Mouse (Mus musculus) liver, postnatal 0 days (tissue): Measurements from ENCODE around the gene Isg15. TPM values are rescaled to one million over a fixed set of nuclear protein-coding genes. Genes with fewer than 3 reads are reported as not detected.
A peak's percentile ranks its signal among the peaks of the same experiment; 100 is the strongest.

Experiments
- ATAC-seq: fragments of 200-750 bp; cut with Nextera tagmentation; 2 replicates; pipeline ENCODE4 v1.8.0; 2017; ENCODE audit warnings: mild to moderate bottlenecking, moderate library complexity
- DNase-seq: peaks from one replicate; pipeline ENCODE4 v3.0.0-alpha.2; 2016
- H3K27ac ChIP-seq: fragments of 300-500 bp; sonication (generic); 2 replicates; pipeline ENCODE4 v1.5.1; 2014; ENCODE audit warnings: antibody characterized with exemption, moderate library complexity, mild to moderate bottlenecking, low read depth
- H3K27me3 ChIP-seq: fragments of 300-500 bp; sonication (generic); 2 replicates; pipeline ENCODE4 v1.6.1; 2014; ENCODE audit warnings: low read length, control low read depth, mixed read lengths; ENCODE audit not compliant: insufficient read depth
- H3K36me3 ChIP-seq: fragments of 300-500 bp; sonication (generic); replicated peaks from 2 replicates; pipeline ENCODE4 v1.6.1; 2014; ENCODE audit warnings: mild to moderate bottlenecking, control low read depth, low read length, moderate library complexity, mixed read lengths; ENCODE audit not compliant: insufficient read depth
- H3K4me1 ChIP-seq: fragments of 300-500 bp; sonication (generic); 2 replicates; pipeline ENCODE4 v1.6.1; 2014; ENCODE audit warnings: antibody characterized with exemption, mild to moderate bottlenecking, control low read depth; ENCODE audit not compliant: insufficient read depth
- H3K4me2 ChIP-seq: fragments of 300-500 bp; sonication (generic); 2 replicates; pipeline ENCODE4 v1.6.1; 2014; ENCODE audit warnings: low read depth, mild to moderate bottlenecking, low read length, moderate library complexity, mixed read lengths
- H3K4me3 ChIP-seq: fragments of 300-500 bp; sonication (generic); 2 replicates; pipeline ENCODE4 v1.5.1; 2014; ENCODE audit warnings: low read depth, low read length
- H3K9ac ChIP-seq: fragments of 300-500 bp; sonication (generic); replicated peaks from 2 replicates; pipeline ENCODE4 v1.6.1; 2014; ENCODE audit warnings: mild to moderate bottlenecking, moderate library complexity
- H3K9me3 ChIP-seq: fragments of 300-500 bp; sonication (generic); 2 replicates; pipeline ENCODE4 v1.6.1; 2016; ENCODE audit warnings: mild to moderate bottlenecking, control low read depth, low read length, mixed read lengths
- CTCF ChIP-seq: sonication (generic); IDR thresholded peaks from 2 replicates; pipeline ENCODE4 v1.5.1; 2016; ENCODE audit warnings: antibody characterized with exemption, low read depth
- EP300 ChIP-seq: IDR thresholded peaks from 2 replicates; pipeline ENCODE4 v1.6.1; 2016; ENCODE audit warnings: antibody characterized with exemption, low read depth, mild to moderate bottlenecking
- WGBS: fragments of 180-500 bp; shearing (Covaris S2); extraction: QIAGEN DNeasy Blood & Tissue Kit; methylation state at CpG from one replicate; pipeline ENCODE4 v1.1.7; 2014; ENCODE audit not compliant: insufficient replicate concordance; 5-methylcytosine and 5-hydroxymethylcytosine counted together
- polyA plus RNA-seq: library from polyadenylated mRNA; unstranded; fragments of >200 nt; fragmentation: Nextera tagmentation; extraction: Ambion mirVana; gene quantifications from 2 replicates; pipeline ENCODE4 v1.2.1, GENCODE M21; 2015

Gene Isg15
- 33.0 and 39.8 TPM in 2 replicates for polyA plus RNA-seq

DNA sequence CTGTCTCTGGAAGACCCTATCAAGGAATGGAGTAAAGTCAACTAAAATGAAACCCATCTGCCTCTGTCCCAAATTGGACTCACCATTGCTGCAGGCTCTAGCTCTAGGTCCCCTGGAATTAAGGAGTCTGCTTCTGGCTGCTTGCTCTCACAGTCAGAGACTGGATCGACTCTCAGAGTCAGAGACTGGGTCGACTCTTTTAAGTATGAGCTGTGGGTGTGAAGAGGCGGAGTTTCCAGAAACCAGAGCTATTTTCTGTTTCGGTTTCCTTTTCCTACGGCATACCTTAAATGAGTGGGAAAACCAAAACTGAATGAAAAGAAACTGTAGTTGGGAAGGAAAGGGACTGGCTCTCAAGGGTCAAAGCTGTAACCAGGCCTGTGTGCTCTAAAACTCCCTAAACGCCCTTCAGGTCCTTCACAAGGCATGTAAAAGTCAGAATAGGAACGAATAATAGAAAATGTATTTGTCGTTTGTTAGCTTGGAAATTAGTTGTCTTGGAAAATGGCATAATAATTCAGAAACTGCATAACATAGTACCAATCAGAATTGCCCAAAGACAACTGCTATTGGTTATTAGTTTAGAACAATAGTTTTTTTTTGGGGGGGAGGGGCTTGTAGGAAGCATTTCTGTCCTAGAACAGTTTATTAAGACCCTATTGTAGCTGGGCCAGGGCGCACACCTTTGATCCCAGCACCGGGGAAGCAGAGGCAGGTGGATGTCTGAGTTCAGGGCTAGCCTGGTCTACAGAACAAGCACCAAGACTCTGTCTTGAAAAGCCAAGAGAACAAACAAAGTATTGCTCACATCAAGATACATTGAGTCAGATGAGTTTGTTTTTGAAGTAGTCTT is at the start of gene Isg15:
TSS of gene Isg15 (minus strand) at position 196 of the 853 bp plus-strand sequence.
- WGBS: 41% methylated on average over 10 of the region's 10 CpGs
- Histone ChIP-seq H3K9me3 (no peaks in the 10 kb centered on the region), H3K4me3 (peak within 1 kb of the TSS; percentile 87), H3K36me3 (no peaks in the 10 kb centered on the region), H3K27ac (peak within 1 kb of the TSS; percentile 96), H3K4me1 (peaks cover 32% of the 10 kb centered on the region), H3K4me2 (peak within 1 kb of the TSS; percentile 99), H3K9ac (peak within 1 kb of the TSS; percentile 12), H3K27me3 (peaks cover 25% of the 10 kb centered on the region)
- TF ChIP-seq CTCF (no peak), EP300 (0 out of 2 replicates have a peak, but pooled peaks have one; percentile 24)
- ATAC-seq: no peak
- DNase-seq: no peak

GRCm38 (mm10) chr4:156249567-156249966 is 48.9 kb upstream of the Isg15 start:
- H3K4me3 ChIP-seq: no peak overlapping the region
- no peak overlapping the region for H3K4me2 ChIP-seq
- H3K27me3 ChIP-seq: peaks cover 8% of the 10 kb centered on the region
- peaks cover 20% of the 10 kb centered on the region for H3K4me1 ChIP-seq
- DNase-seq: no peak
- TF ChIP-seq EP300: no peak
- no peak for TF ChIP-seq CTCF
- no peaks in the 10 kb centered on the region for H3K9me3 ChIP-seq
- no peak overlapping the region for H3K27ac ChIP-seq
- ATAC-seq: no peak
- WGBS: 65% methylated on average over 11 of the region's 11 CpGs
- peaks cover 63% of the 10 kb centered on the region for H3K36me3 ChIP-seq
- H3K9ac ChIP-seq: no peak overlapping the region

DNA sequence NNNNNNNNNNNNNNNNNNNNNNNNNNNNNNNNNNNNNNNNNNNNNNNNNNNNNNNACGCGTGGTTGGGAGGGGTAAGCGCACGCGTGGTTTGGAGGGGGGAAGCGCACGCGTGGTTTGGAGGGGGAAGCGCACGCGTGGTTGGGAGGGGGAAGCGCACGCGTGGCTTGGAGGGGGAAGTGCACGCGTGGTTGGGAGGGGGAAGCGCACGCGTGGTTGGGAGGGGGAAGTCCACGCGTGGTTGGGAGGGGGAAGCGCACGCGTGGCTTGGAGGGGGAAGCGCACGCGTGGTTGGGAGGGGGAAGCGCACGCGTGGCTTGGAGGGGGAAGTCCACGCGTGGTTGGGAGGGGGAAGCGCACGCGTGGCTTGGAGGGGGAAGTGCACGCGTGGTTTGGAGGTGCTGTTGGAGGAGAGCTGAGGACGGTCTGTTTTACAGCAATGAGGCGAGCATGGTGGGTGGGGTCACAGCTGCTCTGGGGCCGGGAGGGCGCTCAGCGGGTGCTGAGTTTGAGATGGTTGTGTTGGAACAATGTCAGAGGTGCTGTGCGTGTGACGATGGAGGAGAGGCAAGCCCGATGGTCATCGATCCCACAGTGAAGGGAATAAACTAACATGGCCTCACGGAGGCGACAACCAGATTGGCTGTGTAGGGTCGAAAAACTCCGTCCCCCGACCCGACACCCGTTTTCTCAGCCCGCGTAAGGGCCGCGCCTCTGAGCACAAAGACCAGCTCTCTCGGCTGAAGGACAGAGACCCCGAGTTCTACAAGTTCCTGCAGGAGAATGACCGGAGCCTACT is 36.2 kb upstream of the Isg15 start:
- peaks cover 12% of the 10 kb centered on the region for H3K4me1 ChIP-seq
- TF ChIP-seq EP300: no peak
- no peak for TF ChIP-seq CTCF

DNA sequence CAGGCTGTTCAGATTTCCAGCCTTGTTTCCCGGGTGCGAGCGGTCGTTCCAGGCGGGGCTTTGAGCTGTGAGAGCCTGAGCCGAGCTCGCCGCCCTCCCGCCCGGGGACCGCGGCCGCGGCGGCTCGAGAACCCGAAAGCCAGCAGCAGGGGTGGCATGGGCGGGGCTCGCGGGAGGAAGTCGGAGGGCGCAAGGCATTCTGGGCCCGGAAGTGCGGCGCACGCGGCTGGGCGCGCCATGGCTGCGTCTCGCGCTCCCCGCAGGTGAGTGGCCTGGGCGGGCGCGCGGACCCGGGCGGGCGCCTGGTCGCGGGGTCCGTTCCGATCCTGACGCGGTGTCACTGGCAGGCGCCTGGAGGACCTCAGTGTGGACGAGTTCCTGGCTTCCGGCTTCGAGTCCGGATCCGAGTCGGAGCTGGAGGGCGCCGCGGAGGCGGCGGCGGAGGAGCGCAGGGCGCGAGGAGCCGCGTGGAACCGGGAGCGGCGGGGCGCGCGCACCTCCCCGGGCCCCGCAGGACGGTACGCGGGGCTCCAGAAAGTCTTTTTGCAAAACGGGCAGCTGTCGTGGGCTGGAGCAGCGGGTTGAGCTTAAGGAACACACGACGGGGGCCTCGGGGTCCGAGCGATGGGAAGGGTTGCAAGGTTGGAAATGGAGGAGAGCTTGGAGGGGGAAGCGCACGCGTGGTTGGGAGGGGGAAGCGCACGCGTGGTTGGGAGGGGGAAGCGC is 35.4 kb upstream of the Isg15 start, which contains the start of gene Noc2l:
TSS of gene Noc2l (plus strand) at position 203 of the 726 bp plus-strand sequence.
- H3K36me3 ChIP-seq: peaks cover 38% of the 10 kb centered on the region
- under 1% methylated on average over 73 of the region's 90 CpGs for WGBS

More for the DNA sequence above, 36.2 kb upstream of the Isg15 start:
- Histone ChIP-seq H3K4me3 (peak overlapping the region; percentile 92), H3K27me3 (no peaks in the 10 kb centered on the region), H3K36me3 (peaks cover 42% of the 10 kb centered on the region), H3K4me2 (peak overlapping the region; percentile 99), H3K9me3 (no peaks in the 10 kb centered on the region), H3K27ac (no peak overlapping the region; the same call in 1 of the 2 replicates), H3K9ac (peak overlapping the region; percentile 18; the same call in 1 of the 2 replicates)
- ATAC-seq (no peak), DNase-seq (peak; percentile 60)
- WGBS: 27% methylated on average over 47 of the region's 60 CpGs

DNA sequence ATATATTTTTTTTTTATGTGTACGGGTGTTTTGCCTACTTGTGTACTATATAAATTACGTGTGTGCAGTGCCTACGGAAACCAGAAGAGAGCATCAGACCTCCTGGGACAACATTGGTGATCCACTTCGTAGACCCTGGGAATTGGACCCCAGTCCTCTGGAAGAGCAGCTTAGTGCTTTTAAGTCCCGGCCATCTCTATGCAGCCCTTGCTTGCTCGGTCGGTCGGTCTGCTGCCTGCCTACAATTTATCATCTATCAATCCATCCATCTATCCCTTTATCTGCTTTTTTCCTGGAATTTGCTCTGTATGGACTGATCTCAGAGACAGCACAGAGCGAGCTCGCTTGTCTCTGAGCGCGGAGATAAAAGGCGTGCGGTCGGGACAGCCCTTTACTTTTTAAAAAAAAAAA is 34.7 kb upstream of the Isg15 start:
- WGBS: under 1% methylated on average over 15 of the region's 15 CpGs
- H3K27ac ChIP-seq: peak overlapping the region; percentile 95
- no peak for DNase-seq
- peak overlapping the region; percentile 92 for H3K4me3 ChIP-seq
- H3K4me1 ChIP-seq: peaks cover 12% of the 10 kb centered on the region
- peak overlapping the region; percentile 99 for H3K4me2 ChIP-seq
- ATAC-seq: peak; percentile 48
- peak overlapping the region; percentile 80 for H3K9ac ChIP-seq
- TF ChIP-seq CTCF (peak; percentile 42), EP300 (no peak)
- H3K27me3 ChIP-seq: no peaks in the 10 kb centered on the region
- no peaks in the 10 kb centered on the region for H3K9me3 ChIP-seq
- peaks cover 36% of the 10 kb centered on the region for H3K36me3 ChIP-seq

More for the DNA sequence above, 35.4 kb upstream of the Isg15 start, which contains the start of gene Noc2l:
- Histone ChIP-seq H3K27ac (peak within 1 kb of the TSS; percentile 95), H3K4me3 (peak within 1 kb of the TSS; percentile 92), H3K9me3 (no peaks in the 10 kb centered on the region), H3K4me1 (peaks cover 12% of the 10 kb centered on the region), H3K27me3 (no peaks in the 10 kb centered on the region), H3K4me2 (peak within 1 kb of the TSS; percentile 99), H3K9ac (peak within 1 kb of the TSS; percentile 80)
- DNase-seq (peak; percentile 96), ATAC-seq (peak; percentile 93)
- TF ChIP-seq CTCF (peak; percentile 10; the same call in 1 of the 2 replicates), EP300 (no peak)
